Mouse (Mus musculus) activated CD4-positive, CD25-positive, alpha-beta regulatory T cell (primary cell): ENCODE measurements around the gene Olfr60. TPM values are rescaled to one million over a fixed set of nuclear protein-coding genes. Genes with fewer than 3 reads are reported as not detected.

Experiments
- polyA plus RNA-seq, 2 experiments: library from polyadenylated mRNA; unstranded; fragments of 100-300 nt; shearing (Covaris generic); gene quantifications; one replicate each; pipeline ENCODE4 v1.2.1; 2017

Gene Olfr60
- polyA plus RNA-seq: under 1 TPM in 1 of 2 experiments, not detected in 1; 0.21 TPM

GRCm38 (mm10) chr7:140361571-140361970, at the start of gene Olfr60:
Olfr60 (minus strand) TSS chr7:140361671.

GRCm38 (mm10) chr7:140402818-140403217, 41.3 kb upstream of the Olfr60 start, which contains the start of gene Olfr531:
Olfr531 (minus strand) TSS chr7:140402918.

DNA sequence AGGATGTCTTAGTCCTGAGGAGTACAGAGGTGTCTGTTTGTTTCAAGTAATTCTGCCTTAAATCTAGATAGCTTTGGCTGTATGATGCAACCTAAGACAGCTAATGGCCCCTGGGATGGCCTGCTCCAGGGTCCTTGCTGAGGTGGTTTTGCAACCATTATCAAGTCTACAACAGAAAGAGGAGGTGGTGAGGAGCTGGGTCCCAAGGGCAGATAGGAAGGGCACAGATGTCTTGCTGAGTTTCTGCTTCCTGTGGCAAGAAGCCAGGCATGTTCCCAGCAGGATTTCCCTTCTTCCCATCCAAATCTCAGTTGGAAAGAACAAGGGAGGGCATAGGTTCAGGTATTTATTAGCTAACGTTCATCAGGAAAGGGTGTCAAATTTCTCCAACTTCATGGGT, 14.8 kb upstream of the Olfr60 start, which contains the start of gene Olfr530:
Gene Olfr530 (minus strand): TSS at position 101 of the 400 bp plus-strand sequence.

GRCm38 (mm10) chr7:140333717-140334116, 27.8 kb downstream of the Olfr60 start, which contains the start of gene Olfr527:
Olfr527 (plus strand) TSS chr7:140334017.

GRCm38 (mm10) chr7:140320558-140320957, 40.9 kb downstream of the Olfr60 start, which contains the start of gene Olfr525:
Olfr525 (plus strand) TSS chr7:140320858.

Other genes starting within 250 kb of the Olfr60 start
- gene Paox, start 245.9 kb downstream of the Olfr60 start, polyA plus RNA-seq: 1 to 10 TPM; 5.1 to 9.2 TPM
- 10 to 100 TPM; 54.2 to 70.6 TPM for gene Echs1, start 245.2 kb downstream of the Olfr60 start, polyA plus RNA-seq
- 10 to 100 TPM; 21.0 to 44.0 TPM for gene Mtg1, start 224.1 kb downstream of the Olfr60 start, polyA plus RNA-seq
- not detected for gene Sprn, start 206.8 kb downstream of the Olfr60 start, polyA plus RNA-seq
- gene Olfr522, start 196.9 kb downstream of the Olfr60 start, polyA plus RNA-seq: not detected
- not detected for gene Olfr523, start 188.5 kb downstream of the Olfr60 start, polyA plus RNA-seq
- under 1 TPM in 1 of 2 experiments, not detected in 1; 0.18 TPM for gene Olfr524, start 155.7 kb downstream of the Olfr60 start, polyA plus RNA-seq
- under 1 TPM in 1 of 2 experiments, not detected in 1; 0.29 TPM for gene Cd163l1, start 143.4 kb downstream of the Olfr60 start, polyA plus RNA-seq
- 1 to 10 TPM in 1 of 2 experiments, not detected in 1; 1.1 TPM for gene 5830411N06Rik, start 114.4 kb downstream of the Olfr60 start, polyA plus RNA-seq
- gene Olfr525, start 40.8 kb downstream of the Olfr60 start, polyA plus RNA-seq: under 1 TPM in 1 of 2 experiments, not detected in 1; 0.10 TPM
- not detected for gene Olfr527, start 27.7 kb downstream of the Olfr60 start, polyA plus RNA-seq
- under 1 TPM in 1 of 2 experiments, not detected in 1; 0.54 TPM for gene Olfr530, start 14.7 kb upstream of the Olfr60 start, polyA plus RNA-seq
- under 1 TPM in 1 of 2 experiments, not detected in 1; 0.14 TPM for gene Olfr531, start 41.2 kb upstream of the Olfr60 start, polyA plus RNA-seq
- not detected for gene Olfr532, start 60.0 kb upstream of the Olfr60 start, polyA plus RNA-seq
- under 1 TPM in 1 of 2 experiments, not detected in 1; 0.23 TPM for gene Olfr533, start 101.7 kb upstream of the Olfr60 start, polyA plus RNA-seq
- not detected for gene Olfr535, start 122.5 kb upstream of the Olfr60 start, polyA plus RNA-seq
- not detected for gene Olfr536, start 145.7 kb upstream of the Olfr60 start, polyA plus RNA-seq
- not detected for gene Olfr538, start 206.2 kb upstream of the Olfr60 start, polyA plus RNA-seq
- under 1 TPM in 1 of 2 experiments, not detected in 1; 0.02 TPM for gene Olfr46, start 239.6 kb upstream of the Olfr60 start, polyA plus RNA-seq